In genomic region chr16:11359173-11359572, GRCm38 (mm10) we compare ENCODE assay signal across 31 mouse cellular contexts. TPM values are rescaled to one million over a fixed set of nuclear protein-coding genes. Genes with fewer than 3 reads are reported as not detected.
DNase-seq lines count a peak whose midpoint lies in the region; ATAC-seq and TF ChIP-seq lines count a peak whose summit lies in the region.
"Had no signal": no experiment of that assay in that cellular context is flagged by ENCODE, and none has a peak within 500 bp of the region (broad histone marks: within the 10 kb centered on the region; RNA-seq: fewer than 3 reads in every experiment).

No protein-coding gene starts in this region.

- H3K4me2 ChIP-seq in lung, embryonic 16.5 days (ENCODE audit: low read depth, low read length) = peak overlapping the region; percentile 17; the same call in 1 of the 2 replicates
- H3K4me2 ChIP-seq in stomach, embryonic 16.5 days (ENCODE audit: low read depth, low read length) = no peak overlapping the region
- H3K4me2 ChIP-seq: embryonic facial prominence, embryonic 12.5 days; embryonic facial prominence, embryonic 15.5 days; heart, embryonic 13.5 days; hindbrain, embryonic 14.5 days had no signal

- no peaks in the 10 kb centered on the region; the same call in 1 of the 2 replicates for H3K36me3 ChIP-seq in kidney, adult 2 months (ENCODE audit: control insufficient read depth, insufficient read depth, low read length)
- H3K36me3 ChIP-seq in lung, embryonic 16.5 days (ENCODE audit: control insufficient read depth, insufficient read depth, low read length) = no peaks in the 10 kb centered on the region
- H3K36me3 ChIP-seq in ES-E14 (ENCODE audit: control insufficient read depth, insufficient read depth, low read length, poor library complexity, severe bottlenecking) = no peaks in the 10 kb centered on the region
- no peaks in the 10 kb centered on the region for H3K36me3 ChIP-seq in stomach, embryonic 16.5 days (ENCODE audit: control insufficient read depth, insufficient read depth, low read length)
- H3K36me3 ChIP-seq: embryonic facial prominence, embryonic 15.5 days; heart, embryonic 10.5 days had no signal

- H3K4me3 ChIP-seq in kidney, adult 2 months (ENCODE audit: insufficient read depth, low read depth, low read length) = no peak overlapping the region
- H3K4me3 ChIP-seq in lung, embryonic 16.5 days (ENCODE audit: low read length) = no peak overlapping the region
- peak overlapping the region in 1 of 2 experiments; percentile 14; a peak in 2 of 4 replicates for H3K4me3 ChIP-seq in ES-E14 (ENCODE audit: insufficient read depth in 1 of 2, low read depth in 1 of 2, low read length in 2 of 2, poor library complexity in 1 of 2, severe bottlenecking in 1 of 2)
- H3K4me3 ChIP-seq in stomach, embryonic 16.5 days (replicated peaks; ENCODE audit: low read length) = no peak overlapping the region
- H3K4me3 ChIP-seq: embryonic facial prominence, embryonic 12.5 days; embryonic facial prominence, embryonic 15.5 days; heart, adult 2 months; heart, embryonic 10.5 days; heart, embryonic 13.5 days had no signal

- H3K9me3 ChIP-seq in lung, embryonic 16.5 days (ENCODE audit: control insufficient read depth, low read length) = no peaks in the 10 kb centered on the region
- no peaks in the 10 kb centered on the region for H3K9me3 ChIP-seq in ES-E14 (ENCODE audit: control insufficient read depth, insufficient read depth, low read depth, low read length)
- no peaks in the 10 kb centered on the region for H3K9me3 ChIP-seq in stomach, embryonic 16.5 days (replicated peaks; ENCODE audit: control insufficient read depth, low read length)
- H3K9me3 ChIP-seq: embryonic facial prominence, embryonic 12.5 days; embryonic facial prominence, embryonic 15.5 days; heart, embryonic 10.5 days; heart, embryonic 13.5 days had no signal

- TF ChIP-seq POLR2A in kidney, adult 2 months (IDR thresholded peaks at IDR 0.05; ENCODE audit: low read depth, low read length) = no peak

- peak overlapping the region; percentile 72; the same call in 1 of the 2 replicates for H3K27ac ChIP-seq in kidney, adult 2 months (ENCODE audit: insufficient read depth, low read depth, low read length)
- peak overlapping the region; percentile 73 for H3K27ac ChIP-seq in lung, embryonic 16.5 days (ENCODE audit: low read length)
- peak overlapping the region; percentile 94 for H3K27ac ChIP-seq in ES-E14 (ENCODE audit: insufficient read depth, low read depth, low read length, poor library complexity, severe bottlenecking)
- H3K27ac ChIP-seq in stomach, embryonic 16.5 days (ENCODE audit: low read length) = peak overlapping the region; percentile 42; the same call in 1 of the 2 replicates
- H3K27ac ChIP-seq: embryonic facial prominence, embryonic 12.5 days; embryonic facial prominence, embryonic 15.5 days; heart, adult 2 months; heart, embryonic 10.5 days; heart, embryonic 13.5 days; hindbrain, embryonic 14.5 days; hindbrain, postnatal 0 days had no signal

- intact Hi-C loops in gastrocnemius, postnatal 36 days (cut with DNase I) = no loop called here

- no peak overlapping the region for H3K9ac ChIP-seq in lung, embryonic 16.5 days (ENCODE audit: low read length)
- H3K9ac ChIP-seq in ES-E14 (ENCODE audit: insufficient read depth, low read depth, low read length, poor library complexity, severe bottlenecking) = no peak overlapping the region
- no peak overlapping the region for H3K9ac ChIP-seq in stomach, embryonic 16.5 days (ENCODE audit: low read length)
- H3K9ac ChIP-seq: embryonic facial prominence, embryonic 12.5 days; embryonic facial prominence, embryonic 15.5 days; forebrain, postnatal 0 days; heart, embryonic 13.5 days; hindbrain, embryonic 14.5 days had no signal

- WGBS in kidney, adult 2 months = 72% methylated on average over 5 of the region's 5 CpGs
- 42% methylated on average over 5 of the region's 5 CpGs for WGBS in lung, embryonic 16.5 days
- WGBS in stomach, embryonic 16.5 days = 46% methylated on average over 5 of the region's 5 CpGs

- DNase-seq in kidney, adult 2 months = no peak
- DNase-seq in kidney, postnatal 4 days = no peak
- no peak for DNase-seq in lung, postnatal 4 days
- no peak for DNase-seq in ES-E14 (ENCODE audit: low read depth, low spot score)
- no peak for DNase-seq in cerebellum, adult 8-10 months
- no peak for DNase-seq in gastrocnemius, postnatal 36 days
- DNase-seq: adrenal gland, adult 8-10 months; adrenal gland, postnatal 25 days; cerebellum, adult 18-20 months; cerebellum, adult 9-11 months; cerebellum, postnatal 25 days; forebrain, postnatal 0 days; gastrocnemius, postnatal 25 days; heart, adult 2 months; heart, postnatal 14 days; heart, postnatal 4 days had no signal

- no peak for TF ChIP-seq CTCF in kidney, adult 2 months (conservative IDR thresholded peaks at IDR 0.05; ENCODE audit: insufficient read depth, insufficient read length, low read depth, low read length)

- H3K27me3 ChIP-seq in kidney, adult 2 months (replicated peaks; ENCODE audit: control insufficient read depth, insufficient read depth, low read length) = no peaks in the 10 kb centered on the region
- no peaks in the 10 kb centered on the region for H3K27me3 ChIP-seq in lung, embryonic 16.5 days (ENCODE audit: control insufficient read depth, insufficient read depth, low read depth, low read length)
- H3K27me3 ChIP-seq in stomach, embryonic 16.5 days (ENCODE audit: control insufficient read depth, insufficient read depth, low read length) = no peaks in the 10 kb centered on the region
- H3K27me3 ChIP-seq: embryonic facial prominence, embryonic 12.5 days; embryonic facial prominence, embryonic 15.5 days; heart, embryonic 13.5 days had no signal

- in situ Hi-C loops in ES-E14 (cut with MboI; ENCODE audit: low sequenced_read_pairs in 2 of 2, unreplicated experiment in 2 of 2) = no loop called here

- H3K4me1 ChIP-seq in kidney, adult 2 months (ENCODE audit: control insufficient read depth, insufficient read depth, low read length) = peaks cover 17% of the 10 kb centered on the region
- H3K4me1 ChIP-seq in lung, embryonic 16.5 days (replicated peaks; ENCODE audit: control insufficient read depth, insufficient read depth, low read length) = peaks cover 8% of the 10 kb centered on the region
- H3K4me1 ChIP-seq in ES-E14 (ENCODE audit: control insufficient read depth in 2 of 2, insufficient read depth in 2 of 2, low read length in 2 of 2, poor library complexity in 1 of 2) = peaks cover 20 to 24% of the 10 kb centered on the region in 2 experiments
- H3K4me1 ChIP-seq in stomach, embryonic 16.5 days (ENCODE audit: control insufficient read depth, insufficient read depth, low read length) = no peaks in the 10 kb centered on the region; the same call in 1 of the 2 replicates
- H3K4me1 ChIP-seq: embryonic facial prominence, embryonic 12.5 days; embryonic facial prominence, embryonic 15.5 days; heart, embryonic 10.5 days; heart, embryonic 13.5 days had no signal

- ATAC-seq in lung, embryonic 16.5 days (ENCODE audit: low read depth) = peak; percentile 61
- no peak; the same call in 1 of the 2 replicates for ATAC-seq in stomach, embryonic 16.5 days (ENCODE audit: insufficient read depth, low FRiP score)
- ATAC-seq: activated CD4-positive, CD25-positive, alpha-beta regulatory T cell, adult 4 months; forebrain, embryonic 14.5 days; forebrain, postnatal 0 days; hindbrain, postnatal 0 days had no signal

TF ChIP-seq in ES-E14, 5 proteins besides CTCF, POLR2A, EP300 and RAD21:
- TF ChIP-seq CHD2 (IDR thresholded peaks at IDR 0.05; ENCODE audit: low read depth, low read length) (no peak), ZC3H11A (IDR thresholded peaks at IDR 0.05; ENCODE audit: borderline replicate concordance, low read depth, low read length) (no peak), ZNF384 (IDR thresholded peaks at IDR 0.05; ENCODE audit: low read depth, low read length) (no peak), MAFK (IDR thresholded peaks at IDR 0.05; ENCODE audit: insufficient read depth, low read depth, low read length) (no peak), HCFC1 (IDR thresholded peaks at IDR 0.05; ENCODE audit: borderline replicate concordance, insufficient read depth, low read length) (no peak)

RNA-seq across cellular contexts. Expression of gene Snx29, which starts 36.5 kb away (rescaled TPM):
- polyA plus RNA-seq in kidney, adult 2 months (2012; rRNA removed) = 64.8 and 75.4 TPM in 2 replicates
- 11.4 and 16.2 TPM in 2 replicates for polyA plus RNA-seq in lung, embryonic 16.5 days (2015; fragmentation: Nextera tagmentation; extraction: Ambion mirVana)
- total RNA-seq in ES-E14 (2012; rRNA removed) = 9.6 and 13.4 TPM in 2 replicates
- 9.0 and 10.2 TPM in 2 replicates for polyA plus RNA-seq in stomach, embryonic 16.5 days (2015; fragmentation: Nextera tagmentation; extraction: Ambion mirVana)
- 10 to 100 TPM in 1 of 2 experiments, 1 to 10 TPM in 1; 7.8 to 10.7 TPM for total RNA-seq in gastrocnemius, postnatal 36 days (2021)

RNA-seq across cellular contexts. Expression of gene Tnfrsf17, which starts 45.6 kb away (rescaled TPM):
- 0.16 and 0.27 TPM in 2 replicates for polyA plus RNA-seq in kidney, adult 2 months (2012; rRNA removed)
- not detected in 2 replicates for polyA plus RNA-seq in lung, embryonic 16.5 days (2015; fragmentation: Nextera tagmentation; extraction: Ambion mirVana)
- 0.32 and 0.45 TPM in 2 replicates for total RNA-seq in ES-E14 (2012; rRNA removed)
- not detected in 2 replicates for polyA plus RNA-seq in stomach, embryonic 16.5 days (2015; fragmentation: Nextera tagmentation; extraction: Ambion mirVana)
- total RNA-seq in gastrocnemius, postnatal 36 days (2021) = not detected
- total RNA-seq: adrenal gland, postnatal 25 days; common myeloid progenitor, adult 5-6 weeks; forebrain, postnatal 0 days; gastrocnemius, adult 8-10 months; gastrocnemius, postnatal 25 days; granulocyte monocyte progenitor cell, adult 5-6 weeks; heart, adult 2 months; heart, postnatal 14 days; heart, postnatal 4 days had no signal
- polyA plus RNA-seq: activated CD4-positive, CD25-positive, alpha-beta regulatory T cell, adult 4 months; embryonic facial prominence, embryonic 12.5 days; embryonic facial prominence, embryonic 15.5 days; forebrain, embryonic 11.5 days; forebrain, embryonic 14.5 days; heart, embryonic 10.5 days; heart, embryonic 13.5 days; heart, embryonic 16.5 days; hindbrain, embryonic 14.5 days; hindbrain, postnatal 0 days had no signal

Comparison
In these comparisons a context has a peak if more than half of its experiments do, and no peak if none do; other contexts are left out.
1. H3K27ac ChIP-seq: peak in every context shown above with its lines; median percentile 94 in ES-E14; 73 in lung, embryonic 16.5 days; 72 in kidney, adult 2 months; 42 in stomach, embryonic 16.5 days.